Mouse (Mus musculus): Measurements from ENCODE around the gene Usp32. TPM values are rescaled to one million over a fixed set of nuclear protein-coding genes. Genes with fewer than 3 reads are reported as not detected.

The Usp32 gene
- total RNA-seq, 2 experiments from 2014 or later = 72.8 to 73.5 TPM

GRCm38 (mm10) chr11:84957171-84957570 lies 182.8 kb downstream of the Usp32 start:
- DNase-seq (ENCODE audit: low spot score in 2 of 2) = no peak

- DNase-seq (ENCODE audit: low spot score in 2 of 2) = no peak
These were observed 183.6 kb downstream of the Usp32 start for GRCm38 (mm10) chr11:84956400-84956799.

GRCm38 (mm10) chr11:84952611-84953010 lies 187.3 kb downstream of the Usp32 start:
- DNase-seq (ENCODE audit: low spot score in 2 of 2) = no peak

GRCm38 (mm10) chr11:84948526-84948925 lies 191.4 kb downstream of the Usp32 start:
- no peak for DNase-seq (ENCODE audit: low spot score in 2 of 2)

GRCm38 (mm10) chr11:84948114-84948513 lies 191.8 kb downstream of the Usp32 start:
- DNase-seq (ENCODE audit: low spot score in 2 of 2) = no peak

GRCm38 (mm10) chr11:84947206-84947605 lies 192.8 kb downstream of the Usp32 start:
- no peak for DNase-seq (ENCODE audit: low spot score in 2 of 2)

- DNase-seq (ENCODE audit: low spot score in 2 of 2) = no peak
These were observed 194.1 kb downstream of the Usp32 start for GRCm38 (mm10) chr11:84945841-84946240.

- no peak for DNase-seq (ENCODE audit: low spot score in 2 of 2)
These were observed 195.1 kb downstream of the Usp32 start for GRCm38 (mm10) chr11:84944639-84945435.

GRCm38 (mm10) chr11:84943948-84944347 lies 196.0 kb downstream of the Usp32 start:
- DNase-seq (ENCODE audit: low spot score in 2 of 2) = peak in 1 of 2 experiments; percentile 49

GRCm38 (mm10) chr11:84940140-84940539 lies 199.8 kb downstream of the Usp32 start:
- DNase-seq (ENCODE audit: low spot score in 2 of 2) = peak in 1 of 2 experiments; percentile 38

GRCm38 (mm10) chr11:84939508-84940053 lies 200.4 kb downstream of the Usp32 start:
- DNase-seq (ENCODE audit: low spot score in 2 of 2) = peak; percentile 56 to 71

Other genes starting within 250 kb of the Usp32 start
- 10 to 100 TPM; 27.9 to 31.2 TPM for gene Znhit3, start 223.8 kb downstream of the Usp32 start, total RNA-seq (2021)
- gene Car4, start 182.4 kb downstream of the Usp32 start, total RNA-seq (2021) = 10 to 100 TPM; 56.8 to 63.0 TPM
- 1 to 10 TPM in 1 of 2 experiments, under 1 TPM in 1; 0.57 to 1.0 TPM for gene 1700125H20Rik, start 30.2 kb upstream of the Usp32 start, total RNA-seq (2021)
- gene Appbp2, start 95.0 kb upstream of the Usp32 start, total RNA-seq (2021) = 10 to 100 TPM; 58.8 to 63.6 TPM
- gene Ppm1d, start 171.1 kb upstream of the Usp32 start, total RNA-seq (2021) = 10 to 100 TPM; 20.6 to 20.7 TPM
- gene Bcas3, start 213.0 kb upstream of the Usp32 start, total RNA-seq (2021) = 10 to 100 TPM; 45.0 to 48.8 TPM

All from layer of hippocampus, postnatal 10 days (tissue).